Mouse (Mus musculus) CH12.LX (cell line): ENCODE results near the gene Entr1.

Source experiments
- BHLHE40 ChIP-seq: IDR thresholded peaks from 2 replicates; pipeline ENCODE4 v1.6.1; 2011; ENCODE audit warnings: mild to moderate bottlenecking, low read depth, low read length, improper control_type of control experiment
- CHD2 ChIP-seq: IDR thresholded peaks from 2 replicates; pipeline ENCODE4 v1.6.1; 2011; ENCODE audit warnings: low read length, improper control_type of control experiment
- CTCF ChIP-seq, 2 experiments: IDR thresholded peaks in 1 of 2; conservative IDR thresholded peaks in 1 of 2; 2 replicates each; pipeline ENCODE4 v1.5.1; 2011 to 2012; ENCODE audit warnings: low read depth in 2 of 2, low read length in 2 of 2, improper control_type of control experiment in 1 of 2, inconsistent platforms in 1 of 2, mild to moderate bottlenecking in 1 of 2, moderate library complexity in 1 of 2
- HCFC1 ChIP-seq: IDR thresholded peaks from 2 replicates; pipeline ENCODE4 v1.6.1; 2012; ENCODE audit warnings: low read depth, mild to moderate bottlenecking, inconsistent platforms, low read length, improper control_type of control experiment
- MEF2A ChIP-seq: IDR thresholded peaks from 2 replicates; pipeline ENCODE4 v1.6.1; 2014; ENCODE audit warnings: low read depth, mild to moderate bottlenecking, inconsistent platforms, low read length, improper control_type of control experiment, borderline replicate concordance
- POLR2AphosphoS2 ChIP-seq: IDR thresholded peaks from 2 replicates; pipeline ENCODE4 v1.6.1; 2011; ENCODE audit warnings: low read depth, low read length, improper control_type of control experiment
- RAD21 ChIP-seq: IDR thresholded peaks from 2 replicates; pipeline ENCODE4 v1.6.1; 2011; ENCODE audit warnings: low read depth, mild to moderate bottlenecking, low read length, improper control_type of control experiment, moderate library complexity

GRCm38 (mm10) chr2:26354401-26354800, 34.7 kb downstream of the Entr1 start:
- TF ChIP-seq CHD2 (no peak), RAD21 (no peak), CTCF (conservative IDR thresholded peaks at IDR 0.05 in 1 of 2, IDR thresholded peaks at IDR 0.05 in 1 of 2; ENCODE audit: low read depth in 2 of 2, low read length in 2 of 2) (no peak), HCFC1 (no peak), BHLHE40 (no peak), POLR2AphosphoS2 (no peak), MEF2A (no peak)
